Mouse (Mus musculus): ENCODE data around the gene Cracr2b. TPM values are rescaled to one million over a fixed set of nuclear protein-coding genes. Genes with fewer than 3 reads are reported as not detected.

Cracr2b gene
- total RNA-seq, 2 experiments from 2014 or later = 14.9 to 21.3 TPM

- peak; percentile 79 for ATAC-seq (replicated peaks; ENCODE audit: poor library complexity, severe bottlenecking)
These were observed 13.5 kb upstream of the Cracr2b start, which contains the start of gene Rplp2 for GRCm38 (mm10) chr7:141447110-141447991. Rplp2 (plus strand) TSS chr7:141447370.

- no peak for ATAC-seq (replicated peaks; ENCODE audit: poor library complexity, severe bottlenecking)
These were observed 9.0 kb upstream of the Cracr2b start for GRCm38 (mm10) chr7:141451928-141452327.

DNA sequence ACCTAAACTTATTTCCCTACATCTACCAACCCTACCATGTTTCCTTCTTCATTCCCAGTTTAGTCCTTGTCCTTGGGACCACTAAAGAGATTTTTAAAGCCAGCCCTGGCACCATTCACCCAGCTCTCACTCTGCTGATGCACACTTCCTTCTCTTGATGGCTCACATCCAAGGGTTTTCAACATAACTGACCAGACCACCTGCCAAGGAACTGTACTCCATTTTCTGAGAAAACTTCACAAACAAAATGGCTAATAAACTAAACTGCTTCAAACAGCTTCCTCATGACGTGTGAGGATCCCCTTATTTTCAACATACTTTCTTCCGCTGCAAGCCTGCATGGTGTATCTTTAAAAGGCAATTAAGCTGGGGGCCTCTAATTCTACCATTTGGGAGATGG lies 7.3 kb upstream of the Cracr2b start:
- ATAC-seq (replicated peaks; ENCODE audit: poor library complexity, severe bottlenecking) = peak; percentile 14

- ATAC-seq (replicated peaks; ENCODE audit: poor library complexity, severe bottlenecking) = peak; percentile 72
These were observed 5.8 kb upstream of the Cracr2b start, which contains the start of gene Pnpla2 for GRCm38 (mm10) chr7:141454967-141455551. Pnpla2 (plus strand) TSS chr7:141455198.

DNA sequence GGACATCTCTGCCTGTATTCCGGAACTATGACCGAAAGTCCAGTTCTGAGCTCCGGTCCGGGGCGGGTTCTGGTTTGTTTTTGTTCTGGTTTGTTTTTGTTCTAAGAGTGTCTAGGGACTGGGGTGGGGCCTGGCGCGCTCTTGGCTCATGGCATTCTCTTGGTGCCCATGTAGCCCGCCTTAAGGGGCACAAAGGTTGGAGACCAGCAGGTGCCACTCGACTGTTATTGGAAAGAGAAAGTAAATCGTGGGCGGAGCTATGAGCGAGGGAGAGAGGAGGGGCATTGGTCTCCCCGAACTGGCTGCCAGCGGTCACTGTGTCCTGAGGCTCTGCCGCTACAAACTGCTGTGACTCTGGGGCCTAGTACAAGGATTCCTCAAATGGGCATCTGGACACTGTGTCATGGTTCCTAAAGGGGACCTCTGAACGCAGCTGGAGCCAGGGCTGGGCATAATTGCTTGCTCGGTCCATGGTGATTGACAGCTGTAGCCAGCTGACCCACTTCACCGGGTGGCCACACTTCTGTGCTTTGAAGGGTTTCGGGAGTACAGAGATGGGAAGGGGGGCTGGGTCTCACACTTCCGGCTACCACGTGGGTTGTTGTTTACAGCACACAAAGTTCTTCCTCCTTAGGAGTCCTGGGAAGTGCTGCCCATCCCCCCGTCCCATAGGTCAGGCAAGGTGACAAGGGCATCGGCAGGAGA lies 5.1 kb upstream of the Cracr2b start:
- peak; percentile 34 for ATAC-seq (replicated peaks; ENCODE audit: poor library complexity, severe bottlenecking)

- ATAC-seq (replicated peaks; ENCODE audit: poor library complexity, severe bottlenecking) = no peak
These were observed 4.2 kb upstream of the Cracr2b start for GRCm38 (mm10) chr7:141456739-141457138.

- no peak for ATAC-seq (replicated peaks; ENCODE audit: poor library complexity, severe bottlenecking)
These were observed 3.7 kb upstream of the Cracr2b start for GRCm38 (mm10) chr7:141457236-141457635.

- no peak for ATAC-seq (replicated peaks; ENCODE audit: poor library complexity, severe bottlenecking)
These were observed 2.8 kb upstream of the Cracr2b start for GRCm38 (mm10) chr7:141457986-141458660.

- no peak for ATAC-seq (replicated peaks; ENCODE audit: poor library complexity, severe bottlenecking)
These were observed 2.2 kb upstream of the Cracr2b start for GRCm38 (mm10) chr7:141458661-141459060.

DNA sequence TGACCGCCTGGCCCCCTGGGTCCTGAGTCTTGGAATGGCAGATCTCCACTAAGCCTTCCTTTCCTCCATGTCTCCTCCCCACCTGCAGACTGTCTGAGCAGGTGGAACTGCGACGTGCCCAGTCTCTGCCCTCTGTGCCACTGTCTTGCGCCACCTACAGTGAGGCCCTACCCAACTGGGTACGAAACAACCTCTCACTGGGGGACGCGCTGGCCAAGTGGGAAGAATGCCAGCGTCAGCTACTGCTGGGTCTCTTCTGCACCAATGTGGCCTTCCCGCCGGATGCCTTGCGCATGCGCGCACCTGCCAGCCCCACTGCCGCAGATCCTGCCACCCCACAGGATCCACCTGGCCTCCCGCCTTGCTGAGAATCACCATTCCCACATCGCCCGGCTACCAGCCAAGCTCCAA lies 1.6 kb upstream of the Cracr2b start:
- no peak for ATAC-seq (replicated peaks; ENCODE audit: poor library complexity, severe bottlenecking)

DNA sequence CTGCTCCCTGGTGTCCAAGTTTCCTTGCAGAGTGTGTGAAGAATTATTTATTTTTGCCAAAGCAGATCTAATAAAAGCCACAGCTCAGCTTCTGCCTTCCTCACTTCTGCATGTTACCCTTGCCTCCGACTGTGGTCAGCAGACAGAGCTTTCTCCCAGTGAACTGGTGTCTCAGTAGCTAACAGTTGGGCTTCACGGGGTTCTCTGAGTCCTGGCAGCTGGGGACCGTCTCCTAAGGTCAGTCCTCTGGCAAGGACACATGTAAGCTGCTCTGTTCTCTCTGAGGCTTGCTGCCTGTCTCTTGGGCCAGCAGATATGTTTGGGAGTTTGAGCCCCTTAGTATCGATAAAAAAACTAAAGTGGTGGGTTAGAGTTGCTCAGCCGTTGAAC lies 898 bp upstream of the Cracr2b start:
- no peak for ATAC-seq (replicated peaks; ENCODE audit: poor library complexity, severe bottlenecking)

- peak; percentile 6; the same call in 1 of the 2 replicates for ATAC-seq (replicated peaks; ENCODE audit: poor library complexity, severe bottlenecking)
These were observed 833 bp downstream of the Cracr2b start for GRCm38 (mm10) chr7:141461521-141462332.

GRCm38 (mm10) chr7:141462333-141462821 lies 1.5 kb downstream of the Cracr2b start:
- ATAC-seq (replicated peaks; ENCODE audit: poor library complexity, severe bottlenecking) = no peak

DNA sequence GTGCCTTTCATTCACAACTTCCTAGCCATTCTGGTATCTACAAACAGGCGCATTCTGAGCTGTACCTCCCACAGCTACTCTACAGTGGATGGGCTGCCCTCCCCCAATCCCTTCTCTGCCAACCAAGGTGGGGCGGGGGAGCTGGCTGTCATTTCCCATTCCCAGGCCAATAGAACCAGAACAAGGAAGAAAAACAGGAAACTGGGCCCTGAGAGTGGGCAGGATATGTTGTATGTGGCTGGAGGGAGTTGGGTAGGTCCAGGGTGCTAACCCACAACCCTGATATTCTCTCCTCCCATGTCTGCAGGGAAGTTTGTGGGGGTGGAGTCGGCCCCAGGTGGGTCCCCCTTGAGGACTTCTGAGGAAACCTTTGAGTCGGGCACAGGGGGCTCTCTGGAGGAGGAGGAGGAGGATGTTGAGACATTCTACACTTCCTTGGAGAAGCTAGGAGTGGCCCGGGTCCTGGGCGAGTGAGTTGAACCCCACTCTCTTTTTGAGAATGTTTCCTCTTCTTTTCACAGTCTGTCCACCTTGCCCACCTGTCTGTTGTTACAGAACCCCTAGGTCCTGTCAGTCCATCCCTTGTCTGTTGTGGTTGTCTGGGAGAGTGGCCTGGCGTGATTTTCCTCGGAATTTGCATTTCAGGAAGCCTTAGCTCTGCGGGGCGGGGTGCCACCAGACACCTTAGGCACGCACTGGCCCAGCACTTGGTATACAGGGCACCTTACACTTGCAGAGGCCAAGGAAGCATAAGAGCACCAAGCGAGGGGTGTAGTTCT lies 3.1 kb downstream of the Cracr2b start:
- 0 out of 2 replicates have a peak, but pooled peaks have one; percentile 1 for ATAC-seq (replicated peaks; ENCODE audit: poor library complexity, severe bottlenecking)

- peak; percentile 15 for ATAC-seq (replicated peaks; ENCODE audit: poor library complexity, severe bottlenecking)
These were observed 3.8 kb downstream of the Cracr2b start for GRCm38 (mm10) chr7:141464603-141465201.

DNA sequence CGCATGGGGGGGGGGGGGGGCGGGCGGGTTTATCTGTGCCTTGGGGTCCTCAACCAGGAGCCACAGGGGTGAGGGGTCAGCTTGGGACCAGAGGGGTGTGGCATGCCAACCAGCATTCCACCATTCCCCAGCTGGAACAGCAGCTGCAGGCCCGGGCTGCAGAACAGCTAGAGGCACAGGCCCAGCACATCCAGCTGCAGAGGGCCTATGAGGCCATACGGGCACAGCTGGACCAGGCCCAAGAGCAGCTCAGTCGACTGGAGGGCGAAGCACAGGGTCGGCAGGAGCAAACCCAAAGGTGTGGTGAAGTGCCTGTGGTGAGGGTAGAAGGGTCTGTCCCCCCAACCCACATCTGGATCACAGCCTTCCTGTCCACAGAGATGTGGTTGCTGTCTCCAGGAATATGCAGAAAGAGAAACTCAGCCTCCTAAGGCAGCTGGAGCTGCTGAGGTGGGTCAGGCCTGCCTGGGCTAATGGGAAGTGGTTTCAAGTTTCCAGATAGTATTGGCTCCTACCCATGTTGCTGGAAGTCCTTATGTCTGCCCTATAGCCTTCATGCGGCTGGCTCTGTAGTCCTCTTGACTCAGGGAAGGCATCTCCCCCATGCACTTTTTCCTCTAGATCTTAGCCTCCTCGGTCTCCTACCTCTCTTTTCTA lies 4.6 kb downstream of the Cracr2b start:
- no peak for ATAC-seq (replicated peaks; ENCODE audit: poor library complexity, severe bottlenecking)

DNA sequence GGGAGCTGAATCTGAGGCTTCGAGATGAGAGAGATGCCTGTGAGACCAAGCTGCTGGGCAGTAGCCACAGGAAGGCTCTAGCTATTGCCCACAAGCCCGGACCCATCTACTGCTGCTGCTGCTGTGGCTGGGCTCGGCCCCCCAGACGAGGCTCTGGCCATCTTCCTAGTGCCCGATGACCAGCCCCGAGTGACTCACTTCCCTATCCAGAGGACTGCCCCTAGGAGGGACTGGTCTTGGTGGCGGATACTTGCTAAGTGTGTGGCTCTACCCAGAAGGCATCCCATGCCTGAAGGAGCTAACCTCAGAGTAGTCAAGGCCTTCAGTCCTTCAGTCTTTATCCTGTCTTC lies 5.1 kb downstream of the Cracr2b start:
- no peak for ATAC-seq (replicated peaks; ENCODE audit: poor library complexity, severe bottlenecking)

Data from granulocyte monocyte progenitor cell, adult 5-6 weeks (primary cell).